Mouse (Mus musculus) CH12.LX (cell line): ENCODE data around the gene Cmas.

Experiments
- CHD2 ChIP-seq: IDR thresholded peaks from 2 replicates; pipeline ENCODE4 v1.6.1; 2011; ENCODE audit warnings: low read length, improper control_type of control experiment
- CTCF ChIP-seq, 2 experiments: IDR thresholded peaks in 1 of 2; conservative IDR thresholded peaks in 1 of 2; 2 replicates each; pipeline ENCODE4 v1.5.1; 2011 to 2012; ENCODE audit warnings: low read depth in 2 of 2, low read length in 2 of 2, improper control_type of control experiment in 1 of 2, inconsistent platforms in 1 of 2, mild to moderate bottlenecking in 1 of 2, moderate library complexity in 1 of 2
- HCFC1 ChIP-seq: IDR thresholded peaks from 2 replicates; pipeline ENCODE4 v1.6.1; 2012; ENCODE audit warnings: low read depth, mild to moderate bottlenecking, inconsistent platforms, low read length, improper control_type of control experiment
- KAT2A ChIP-seq: IDR thresholded peaks from 2 replicates; pipeline ENCODE4 v1.6.1; 2012; ENCODE audit warnings: low read length, improper control_type of control experiment, inconsistent platforms; ENCODE audit not compliant: insufficient replicate concordance
- MAX ChIP-seq: IDR thresholded peaks from 2 replicates; pipeline ENCODE4 v1.6.1; 2011; ENCODE audit warnings: low read length, improper control_type of control experiment
- NELFE ChIP-seq: IDR thresholded peaks from 2 replicates; pipeline ENCODE4 v1.6.1; 2011; ENCODE audit warnings: low read depth, low read length, improper control_type of control experiment
- POLR2A ChIP-seq: IDR thresholded peaks from 2 replicates; pipeline ENCODE4 v1.6.1; 2011; ENCODE audit warnings: low read depth, mild to moderate bottlenecking, improper control_type of control experiment, low read length
- RAD21 ChIP-seq: IDR thresholded peaks from 2 replicates; pipeline ENCODE4 v1.6.1; 2011; ENCODE audit warnings: low read depth, mild to moderate bottlenecking, low read length, improper control_type of control experiment, moderate library complexity
- SMC3 ChIP-seq: IDR thresholded peaks from 2 replicates; pipeline ENCODE4 v1.6.1; 2011; ENCODE audit warnings: low read depth, low read length, improper control_type of control experiment
- TCF12 ChIP-seq: IDR thresholded peaks from 2 replicates; pipeline ENCODE4 v1.6.1; 2014; ENCODE audit warnings: low read depth, mild to moderate bottlenecking, inconsistent platforms, low read length, improper control_type of control experiment
- UBTF ChIP-seq: IDR thresholded peaks from 2 replicates; pipeline ENCODE4 v1.6.1; 2012; ENCODE audit warnings: low read depth, mild to moderate bottlenecking, inconsistent platforms, low read length, improper control_type of control experiment, moderate library complexity
- ZC3H11A ChIP-seq: IDR thresholded peaks from 2 replicates; pipeline ENCODE4 v1.6.1; 2012; ENCODE audit warnings: low read depth, mild to moderate bottlenecking, inconsistent platforms, low read length, improper control_type of control experiment

DNA sequence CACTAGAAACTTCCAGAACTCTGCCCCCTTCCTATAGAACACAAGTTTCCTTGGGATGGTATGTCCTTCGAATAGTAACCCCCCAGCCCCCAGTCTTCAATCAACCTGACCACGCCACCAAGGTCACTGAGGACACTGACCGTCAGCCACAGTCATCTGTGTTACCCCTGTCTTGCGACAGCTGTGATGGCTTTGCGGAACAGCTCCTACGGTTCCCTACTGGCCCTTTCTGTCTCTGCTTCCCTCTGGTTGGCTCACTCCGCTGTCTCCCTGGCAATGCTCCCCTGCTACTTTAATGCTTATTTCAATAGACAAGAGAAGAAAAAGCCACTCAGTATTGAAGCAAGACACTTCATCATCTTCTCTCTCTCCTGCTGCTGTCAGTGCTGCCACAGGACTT is 37.0 kb downstream of the Cmas start:
- TF ChIP-seq KAT2A (no peak), CTCF (conservative IDR thresholded peaks at IDR 0.05 in 1 of 2, IDR thresholded peaks at IDR 0.05 in 1 of 2; ENCODE audit: low read depth in 2 of 2, low read length in 2 of 2) (no peak), HCFC1 (no peak), SMC3 (no peak), TCF12 (no peak), NELFE (no peak), CHD2 (no peak), POLR2A (no peak), UBTF (no peak), ZC3H11A (no peak), RAD21 (no peak), MAX (no peak)
